Mouse (Mus musculus) hematopoietic stem cell, adult 5-6 weeks (primary cell): Measurements from ENCODE around the gene Ier5. TPM values are rescaled to one million over a fixed set of nuclear protein-coding genes. Genes with fewer than 3 reads are reported as not detected.

Source experiments
- ATAC-seq, 2 experiments: fragments of 125-278 bp in 1 of 2; replicated peaks in 1 of 2; 2 replicates each; pipeline ENCODE4 v1.8.0; 2016 to 2017; ENCODE audit warnings: inconsistent platforms in 2 of 2, mild to moderate bottlenecking in 2 of 2, moderate number of reproducible peaks in 2 of 2, low read depth in 1 of 2, moderate TSS enrichment in 1 of 2; ENCODE audit not compliant: low FRiP score in 2 of 2, poor library complexity in 2 of 2, severe bottlenecking in 2 of 2, insufficient read depth in 1 of 2, low TSS enrichment in 1 of 2
- total RNA-seq: library from RNA; stranded (forward); fragments of 172-1452, 232-1000 nt; gene quantifications from 2 replicates; pipeline ENCODE4 v1.2.3, GENCODE M21; 2017

Gene Ier5
- total RNA-seq, 1 experiment from 2014 or later: 26.1 TPM

GRCm38 (mm10) chr1:155108412-155108811 lies 9.0 kb upstream of the Ier5 start:
- ATAC-seq: 0 out of 4 replicates have a peak, but pooled peaks of 1 of the 2 experiments have one; percentile 27

- ATAC-seq: no peak; a peak in 1 of 4 replicates
Observed at GRCm38 (mm10) chr1:155107843-155108242, 8.4 kb upstream of the Ier5 start.

GRCm38 (mm10) chr1:155106310-155106709 lies 6.9 kb upstream of the Ier5 start:
- ATAC-seq: no peak

GRCm38 (mm10) chr1:155103991-155104390 lies 4.6 kb upstream of the Ier5 start:
- ATAC-seq: no peak

GRCm38 (mm10) chr1:155102631-155103030 lies 3.2 kb upstream of the Ier5 start:
- no peak for ATAC-seq

GRCm38 (mm10) chr1:155098486-155099279 lies 753 bp downstream of the Ier5 start:
- no peak for ATAC-seq

- peak; percentile 24 to 41 for ATAC-seq
Observed at GRCm38 (mm10) chr1:155097931-155098485, 1.4 kb downstream of the Ier5 start.

GRCm38 (mm10) chr1:155097354-155097753 lies 2.1 kb downstream of the Ier5 start:
- no peak; a peak in 1 of 4 replicates for ATAC-seq

- ATAC-seq: peak in 1 of 2 experiments; percentile 25; a peak in 1 of 4 replicates
Observed at GRCm38 (mm10) chr1:155096620-155097261, 2.7 kb downstream of the Ier5 start.

- ATAC-seq: no peak
Observed at GRCm38 (mm10) chr1:155093971-155094707, 5.3 kb downstream of the Ier5 start.

GRCm38 (mm10) chr1:155093145-155093791 lies 6.2 kb downstream of the Ier5 start:
- ATAC-seq: no peak

GRCm38 (mm10) chr1:155091842-155092800 lies 7.3 kb downstream of the Ier5 start:
- ATAC-seq: no peak

GRCm38 (mm10) chr1:155091374-155091841 lies 8.0 kb downstream of the Ier5 start:
- peak; percentile 43 to 73; a peak in 3 of 4 replicates for ATAC-seq

- ATAC-seq: no peak
Observed at GRCm38 (mm10) chr1:155090736-155091135, 8.7 kb downstream of the Ier5 start.

GRCm38 (mm10) chr1:155090327-155090726 lies 9.1 kb downstream of the Ier5 start:
- ATAC-seq: no peak
